Mouse (Mus musculus): ENCODE results near the gene Mrpl20.

The Mrpl20 gene

DNA sequence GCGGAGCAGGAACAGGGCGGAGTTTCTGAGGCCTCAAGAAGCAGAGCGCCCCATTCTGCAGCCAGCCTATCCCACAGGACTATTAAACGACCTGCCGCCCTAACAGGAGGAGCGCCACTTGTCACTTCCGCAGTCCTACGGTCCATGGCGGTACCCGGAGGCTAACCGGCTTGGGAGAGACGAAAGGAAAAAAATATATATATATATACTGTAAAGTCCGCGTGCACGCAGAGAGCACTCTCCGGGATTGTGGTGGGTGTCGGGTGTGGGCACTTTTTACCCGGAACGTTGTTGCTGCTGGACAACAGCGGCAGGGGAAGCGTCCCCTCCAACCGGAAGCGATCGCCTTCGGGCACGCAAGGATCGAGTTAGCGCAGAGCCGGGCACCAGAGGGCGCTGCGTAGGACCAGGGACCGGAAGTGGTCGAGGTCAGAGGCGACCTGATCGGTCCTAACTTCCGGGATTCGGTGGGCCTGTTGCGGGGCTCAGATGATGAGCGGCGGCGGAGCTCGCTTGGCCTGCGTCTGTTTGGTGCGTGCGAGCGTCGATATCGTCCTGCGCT is 28.6 kb downstream of the Mrpl20 start, which contains the start of gene Aurkaip1:
Aurkaip1 (plus strand) TSS at position 68 of the 562 bp plus-strand sequence.
- DNase-seq (ENCODE audit: low read depth in 2 of 2, low spot score in 2 of 2), result peak; percentile 87 to 88

DNA sequence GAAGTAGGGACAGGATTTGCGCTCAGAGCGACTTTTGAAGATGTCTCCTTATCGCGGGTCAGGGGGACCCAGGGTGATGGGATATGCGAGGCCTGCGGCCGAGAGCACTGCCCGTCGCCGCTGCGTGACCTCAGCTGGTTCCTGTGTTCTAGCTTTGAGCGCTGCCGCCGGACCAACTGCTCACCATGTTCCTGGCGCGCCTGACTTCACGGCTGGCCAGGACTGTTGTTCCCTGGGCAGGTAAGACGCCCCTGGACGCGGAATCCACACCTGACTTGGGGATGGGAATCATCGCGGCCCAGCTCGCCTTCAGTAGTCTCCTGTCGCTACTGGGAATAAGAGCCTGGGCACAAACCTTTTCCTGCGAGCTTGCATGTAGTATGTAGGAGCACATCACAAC is 29.2 kb downstream of the Mrpl20 start:
- peak in 1 of 2 experiments; percentile 10 for DNase-seq (ENCODE audit: low read depth in 2 of 2, low spot score in 2 of 2)

GRCm38 (mm10) chr4:155832321-155832720 is 29.6 kb downstream of the Mrpl20 start:
- no peak for DNase-seq (ENCODE audit: low read depth in 2 of 2, low spot score in 2 of 2)

DNA sequence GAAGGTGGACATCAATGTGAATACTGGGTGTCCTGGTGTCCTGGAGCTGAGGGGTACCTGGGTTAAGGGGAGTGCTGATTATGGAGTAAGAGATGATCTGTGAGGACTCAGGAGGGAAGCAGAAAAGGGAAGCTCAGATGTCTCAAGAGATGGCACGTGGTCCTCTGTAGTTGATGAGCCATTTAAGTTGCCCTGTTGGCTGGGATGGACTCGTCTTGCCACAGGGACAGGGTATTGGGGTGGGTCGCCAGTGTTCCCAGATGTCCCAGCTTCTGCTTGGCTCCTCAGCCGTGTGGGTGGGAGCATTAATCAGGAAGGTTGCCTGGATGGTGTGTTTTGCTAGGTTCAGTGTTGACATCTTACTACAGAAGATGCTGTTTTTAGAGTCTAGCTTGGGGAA is 30.6 kb downstream of the Mrpl20 start:
- DNase-seq (ENCODE audit: low read depth in 2 of 2, low spot score in 2 of 2), result no peak

DNA sequence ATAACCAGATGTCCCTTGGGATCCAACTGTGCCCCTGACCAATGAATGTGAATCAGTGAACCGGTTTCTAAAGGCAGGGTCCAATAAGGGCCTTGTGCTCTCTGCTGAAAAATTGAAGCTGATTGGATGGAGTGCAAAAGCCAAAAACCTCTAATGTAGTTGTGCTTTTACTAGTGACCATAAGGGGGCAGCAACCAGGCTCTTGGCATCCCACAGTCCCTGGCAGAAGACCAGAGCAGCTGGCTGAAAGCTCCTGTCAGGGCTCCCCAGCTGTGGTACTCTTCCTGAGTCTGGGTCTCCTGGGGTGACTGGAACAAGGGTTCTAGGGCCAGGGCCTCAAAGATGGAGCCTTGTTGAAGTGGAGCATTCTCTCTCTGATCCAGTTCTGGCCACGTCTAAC is 31.2 kb downstream of the Mrpl20 start:
- peak; percentile 53 to 69 for DNase-seq (ENCODE audit: low read depth in 2 of 2, low spot score in 2 of 2)

DNA sequence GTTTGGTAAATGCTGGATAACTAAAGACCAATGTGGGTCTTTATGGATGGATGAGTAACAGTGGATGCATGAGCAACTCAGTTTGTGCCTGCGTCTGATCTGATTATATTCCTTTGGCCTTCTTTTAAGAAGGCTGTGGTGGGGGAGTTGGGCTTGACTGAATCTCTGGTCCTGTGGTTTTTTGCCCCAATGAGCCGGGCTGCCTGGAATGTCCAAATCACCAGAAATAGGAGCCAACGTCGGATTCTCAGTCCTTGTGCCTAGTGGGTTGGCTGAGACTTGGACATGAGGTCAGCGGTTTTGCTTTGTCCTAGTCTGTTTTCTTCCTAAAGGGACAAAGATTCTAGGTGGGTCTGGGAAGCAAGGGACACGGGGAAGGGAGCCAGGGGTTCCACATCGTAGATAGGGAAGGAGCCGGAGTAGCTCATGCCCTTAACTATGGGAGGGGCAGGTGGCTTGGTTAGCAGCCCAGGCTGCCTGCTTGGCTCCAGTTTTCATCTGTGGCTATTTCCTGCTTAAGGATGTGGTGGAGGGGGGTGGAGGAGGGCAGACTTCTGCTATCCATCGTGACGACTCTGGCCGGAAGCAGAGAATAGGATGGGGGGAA is 34.8 kb downstream of the Mrpl20 start:
- DNase-seq (ENCODE audit: low read depth in 2 of 2, low spot score in 2 of 2), result no peak

- DNase-seq (ENCODE audit: low read depth in 2 of 2, low spot score in 2 of 2), result no peak
Observed at GRCm38 (mm10) chr4:155838187-155839153, 35.8 kb downstream of the Mrpl20 start.

DNA sequence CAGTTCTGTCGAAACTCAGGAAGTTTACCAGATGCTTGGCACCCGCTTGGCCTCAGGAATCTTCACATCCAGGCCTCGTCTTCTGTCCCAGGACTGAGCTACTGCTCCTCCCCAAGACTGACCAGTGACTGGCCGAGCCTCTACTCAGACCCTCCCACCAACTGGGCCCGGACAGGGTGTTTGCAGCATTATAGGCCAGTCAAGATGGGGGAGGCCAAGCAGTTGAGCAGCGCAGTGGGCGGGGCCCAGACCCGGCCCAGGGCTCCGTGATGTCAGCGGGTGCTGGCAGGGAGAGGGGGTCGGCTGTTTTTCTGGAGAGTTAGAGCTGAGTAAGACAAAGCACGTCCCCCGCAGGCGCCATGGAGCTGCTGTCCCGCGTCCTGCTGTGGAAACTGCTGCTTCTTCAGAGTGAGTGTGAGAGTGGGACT is 36.8 kb downstream of the Mrpl20 start, which contains the start of gene Mxra8:
Mxra8 (plus strand) TSS at position 198 of the 428 bp plus-strand sequence.
- no peak for DNase-seq (ENCODE audit: low read depth in 2 of 2, low spot score in 2 of 2)

DNA sequence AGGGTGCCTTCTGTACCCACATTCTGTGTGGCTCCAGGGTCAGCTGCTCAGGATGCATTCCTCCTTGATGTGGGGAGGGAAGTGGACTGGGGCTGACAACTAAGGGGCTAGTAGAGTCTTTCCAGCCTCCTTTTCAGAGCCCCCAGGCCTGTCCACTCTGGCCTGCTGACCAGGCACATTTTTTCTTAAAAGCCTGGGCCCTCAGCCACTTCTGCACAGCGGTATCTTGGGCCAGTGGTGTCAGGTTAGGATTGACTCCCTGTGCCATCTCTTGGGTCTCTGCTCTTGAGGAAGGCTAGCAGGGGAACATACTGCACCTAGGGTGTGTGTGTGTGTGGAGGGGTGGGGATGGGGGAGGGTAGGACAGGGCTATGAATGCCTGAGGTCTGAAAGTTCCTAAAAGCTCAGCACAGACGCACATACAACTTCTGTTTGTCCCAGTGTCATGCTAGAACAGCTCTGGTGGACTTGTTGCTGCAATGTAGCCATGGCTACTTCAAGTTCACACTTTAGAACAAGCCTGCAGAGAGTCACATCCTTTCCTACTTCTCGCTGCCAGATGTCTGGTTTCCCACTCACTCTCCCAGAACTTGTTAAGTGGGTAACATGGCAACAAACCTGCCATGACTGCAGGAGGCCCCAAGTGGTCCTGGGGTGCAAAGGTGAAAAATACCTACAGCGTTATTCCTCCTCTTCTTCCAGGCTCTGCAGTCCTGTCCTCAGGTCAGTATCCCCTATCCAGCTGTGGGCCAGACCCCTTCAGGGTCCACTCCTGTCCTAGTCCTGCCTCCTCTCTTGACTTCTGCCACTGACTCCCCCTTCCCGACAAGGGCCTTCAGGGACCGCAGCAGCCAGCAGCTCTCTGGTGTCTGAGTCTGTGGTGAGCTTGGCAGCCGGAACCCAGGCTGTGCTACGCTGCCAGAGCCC is 37.7 kb downstream of the Mrpl20 start:
- no peak for DNase-seq (ENCODE audit: low read depth in 2 of 2, low spot score in 2 of 2)

DNA sequence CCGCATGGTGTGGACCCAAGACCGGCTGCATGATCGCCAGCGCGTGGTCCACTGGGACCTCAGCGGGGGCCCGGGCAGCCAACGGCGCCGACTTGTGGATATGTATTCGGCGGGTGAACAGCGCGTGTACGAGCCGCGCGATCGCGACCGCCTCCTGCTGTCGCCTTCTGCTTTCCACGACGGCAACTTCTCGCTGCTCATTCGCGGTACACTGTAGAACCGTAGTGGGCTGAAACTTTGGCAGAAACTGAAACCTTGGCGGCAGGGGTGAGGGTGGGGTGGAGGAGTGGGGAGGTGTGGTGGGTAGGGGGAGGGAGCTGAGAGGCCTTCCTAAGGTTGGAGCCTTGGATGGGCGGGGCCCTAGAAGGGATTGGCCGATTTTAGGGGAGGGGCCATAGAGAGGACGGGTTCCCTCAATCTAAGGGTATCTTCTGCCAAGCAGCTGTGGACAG is 38.4 kb downstream of the Mrpl20 start:
- DNase-seq (ENCODE audit: low read depth in 2 of 2, low spot score in 2 of 2), result peak; percentile 58

DNA sequence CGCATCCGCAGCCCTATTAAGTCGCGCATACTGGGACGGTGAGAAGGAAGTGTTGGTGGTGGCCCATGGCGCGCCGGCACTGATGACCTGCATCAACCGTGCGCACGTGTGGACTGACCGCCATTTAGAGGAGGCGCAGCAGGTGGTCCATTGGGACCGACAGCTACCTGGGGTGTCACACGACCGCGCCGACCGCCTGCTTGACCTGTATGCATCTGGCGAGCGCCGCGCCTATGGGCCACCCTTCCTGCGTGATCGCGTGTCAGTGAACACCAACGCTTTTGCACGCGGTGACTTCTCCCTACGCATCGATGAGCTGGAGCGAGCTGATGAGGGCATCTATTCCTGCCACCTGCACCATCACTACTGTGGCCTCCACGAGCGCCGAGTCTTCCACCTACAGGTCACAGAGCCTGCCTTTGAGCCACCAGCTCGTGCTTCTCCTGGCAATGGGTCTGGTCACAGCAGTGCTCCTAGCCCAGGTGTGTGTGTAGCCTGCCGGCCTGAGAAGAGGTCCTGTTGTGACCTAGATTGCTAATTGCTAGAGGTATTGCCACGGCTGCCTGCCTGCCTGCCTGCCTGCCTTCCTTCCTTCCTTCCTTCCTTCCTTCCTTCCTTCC is 39.1 kb downstream of the Mrpl20 start:
- DNase-seq (ENCODE audit: low read depth in 2 of 2, low spot score in 2 of 2), result no peak

DNA sequence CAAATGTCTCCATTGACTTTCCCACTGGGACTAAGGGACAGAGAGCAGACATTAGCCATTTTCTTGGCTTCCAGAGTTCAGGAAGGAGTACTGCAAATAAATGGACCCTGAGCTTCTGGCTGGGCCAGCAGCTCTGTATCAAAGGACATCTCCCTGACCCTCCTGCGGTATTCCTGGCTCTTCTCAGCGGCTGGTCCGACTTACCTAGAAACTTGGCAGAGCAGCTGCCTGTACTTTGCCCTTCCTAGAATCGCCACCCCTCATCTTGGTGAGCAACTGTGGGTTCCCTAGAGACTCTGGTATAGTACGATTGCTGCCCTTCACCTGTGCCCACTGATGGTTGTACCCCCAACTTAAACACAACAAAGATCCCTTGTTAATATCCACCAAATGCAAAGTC is 40.6 kb downstream of the Mrpl20 start:
- DNase-seq (ENCODE audit: low read depth in 2 of 2, low spot score in 2 of 2), result no peak

DNA sequence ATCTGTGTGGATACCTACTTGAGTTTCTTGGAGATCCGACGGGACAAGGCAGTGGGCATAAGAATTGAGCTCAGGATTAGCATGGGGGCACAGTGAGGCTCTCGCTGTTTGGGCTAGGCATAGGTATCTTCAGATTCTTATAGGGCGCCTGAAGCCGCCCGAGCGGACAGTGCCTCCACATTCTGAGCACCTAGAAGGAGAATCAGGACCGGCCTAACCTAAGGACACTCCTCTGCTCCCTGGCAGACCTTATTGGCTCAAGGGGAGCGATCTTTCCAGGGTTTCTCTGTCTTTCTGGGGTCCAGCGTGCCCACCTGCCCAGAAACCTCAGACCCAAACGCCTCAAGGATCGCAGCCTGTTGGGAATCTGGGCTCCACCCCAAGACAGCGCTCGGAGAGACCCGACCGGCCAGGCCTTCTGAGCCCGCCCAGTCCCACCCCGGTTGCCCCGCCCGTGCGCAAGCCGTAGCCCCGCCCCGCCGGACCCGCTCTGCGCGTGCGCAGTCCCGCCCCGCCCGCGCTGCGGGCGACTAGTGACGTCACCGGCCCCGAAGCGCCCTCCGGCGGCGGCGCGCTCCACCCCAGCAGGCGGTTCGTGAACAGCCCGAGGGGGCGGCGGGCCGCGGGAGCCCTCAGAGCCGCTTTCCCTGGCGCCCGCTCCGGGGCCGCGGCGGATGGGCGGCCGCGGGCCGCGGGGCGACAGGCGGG is 44.3 kb downstream of the Mrpl20 start, which contains the start of gene Dvl1:
Dvl1 (plus strand) TSS at position 532 of the 708 bp plus-strand sequence.
- peak; percentile 94 to 96 for DNase-seq (ENCODE audit: low read depth in 2 of 2, low spot score in 2 of 2)

- no peak for DNase-seq (ENCODE audit: low read depth in 2 of 2, low spot score in 2 of 2)
Observed at GRCm38 (mm10) chr4:155847591-155848352, 45.1 kb downstream of the Mrpl20 start.

DNA sequence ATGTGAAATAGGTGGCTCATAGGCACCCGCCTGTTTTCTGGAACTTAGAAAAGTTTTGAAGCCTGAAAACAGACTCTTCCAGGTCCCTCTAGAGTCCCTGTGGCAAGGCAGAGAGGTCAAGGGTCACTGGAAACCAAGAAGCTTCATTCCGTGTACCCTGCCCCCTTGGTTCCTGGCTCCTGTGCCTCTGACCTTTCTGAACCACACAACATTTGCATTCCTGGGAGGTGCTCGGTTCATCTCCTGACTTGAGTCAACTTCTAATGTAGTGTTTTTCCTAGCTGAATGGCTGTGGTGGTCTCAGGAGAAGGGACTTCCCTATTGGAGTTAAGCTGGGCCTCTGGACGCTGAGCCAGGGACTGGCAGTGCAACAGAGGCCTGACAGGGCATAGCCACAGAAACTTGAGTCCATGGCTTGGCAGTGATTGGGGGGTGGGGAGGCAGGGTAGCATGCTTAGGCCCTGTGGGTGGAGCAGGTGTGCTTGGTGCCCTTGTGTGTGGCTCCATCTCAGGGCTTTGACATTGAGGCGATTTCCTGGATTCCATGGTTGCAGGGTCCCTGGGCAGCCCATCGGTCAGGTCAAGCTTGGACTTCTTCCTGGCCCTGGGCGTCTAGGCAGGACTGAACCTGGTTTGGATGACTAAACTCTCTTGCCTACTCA is 45.9 kb downstream of the Mrpl20 start:
- no peak for DNase-seq (ENCODE audit: low read depth in 2 of 2, low spot score in 2 of 2)

GRCm38 (mm10) chr4:155849391-155849790 is 46.7 kb downstream of the Mrpl20 start:
- DNase-seq (ENCODE audit: low read depth in 2 of 2, low spot score in 2 of 2), result no peak

- no peak for DNase-seq (ENCODE audit: low read depth in 2 of 2, low spot score in 2 of 2)
Observed at GRCm38 (mm10) chr4:155849792-155850451, 47.2 kb downstream of the Mrpl20 start.

DNA sequence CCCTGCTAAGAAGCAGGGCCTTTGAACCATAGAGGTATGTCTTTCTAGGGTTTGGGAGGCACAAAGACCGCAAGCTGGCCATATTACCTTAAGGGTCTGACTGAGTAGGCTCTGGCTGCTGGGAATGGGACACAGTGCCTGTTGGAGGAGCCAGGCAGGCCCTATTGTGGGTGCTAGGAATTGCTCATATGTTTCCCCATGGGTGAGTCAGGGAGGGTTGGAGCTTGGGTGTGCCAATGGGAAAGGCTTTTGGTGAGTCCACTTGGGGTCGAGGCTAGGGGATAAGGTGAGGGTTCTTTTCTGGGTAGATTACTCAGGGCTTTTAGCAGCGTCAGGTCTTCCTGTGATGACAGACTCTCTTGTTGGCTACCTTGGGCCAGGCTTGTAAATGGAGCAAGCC is 48.7 kb downstream of the Mrpl20 start:
- no peak for DNase-seq (ENCODE audit: low read depth in 2 of 2, low spot score in 2 of 2)

Data from CD8-positive naive resting alpha-beta T cell, adult 2 months (primary cell).